Mouse (Mus musculus): Measurements from ENCODE around the gene Prkar1b. TPM values are rescaled to one million over a fixed set of nuclear protein-coding genes. Genes with fewer than 3 reads are reported as not detected.

The Prkar1b gene
- polyA plus RNA-seq, 2 experiments = 0.44 to 0.73 TPM

DNA sequence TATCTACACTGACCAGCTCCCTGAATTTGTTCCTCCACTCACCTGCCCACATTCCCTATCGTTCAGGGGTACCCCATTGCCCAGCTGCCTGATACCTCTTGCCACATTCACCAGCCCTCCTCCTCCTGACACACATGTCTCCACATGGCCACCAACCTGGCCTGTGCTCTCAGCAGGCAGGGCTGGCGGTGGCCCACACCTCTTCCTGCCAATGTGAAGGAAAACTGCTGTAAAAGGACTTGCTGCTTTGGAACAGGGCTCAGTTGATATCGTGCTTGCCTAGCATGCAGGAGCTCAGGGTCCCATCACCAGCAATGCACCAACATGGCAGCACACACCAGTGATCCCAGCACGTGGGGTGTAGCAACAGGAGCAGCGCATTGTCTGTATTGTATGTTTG lies 19.4 kb downstream of the Prkar1b start:
- TF ChIP-seq EP300 (IDR thresholded peaks at IDR 0.05; ENCODE audit: low read depth) = no peak
- no peak for TF ChIP-seq CTCF (IDR thresholded peaks at IDR 0.05; ENCODE audit: low read depth)
- H3K9me3 ChIP-seq (ENCODE audit: control insufficient read depth, low read length) = no peaks in the 10 kb centered on the region
- H3K27ac ChIP-seq = no peak overlapping the region
- H3K36me3 ChIP-seq (replicated peaks; ENCODE audit: control insufficient read depth, insufficient read depth, low read depth) = no peaks in the 10 kb centered on the region
- no peak for ATAC-seq (ENCODE audit: insufficient read depth)
- WGBS (ENCODE audit: insufficient replicate concordance) = 52% methylated on average over 5 of the region's 5 CpGs
- DNase-seq (ENCODE audit: low read depth in 3 of 3, low spot score in 3 of 3) = no peak
- H3K9ac ChIP-seq (replicated peaks) = no peak overlapping the region
- no peak overlapping the region for H3K4me2 ChIP-seq (ENCODE audit: low read depth)
- H3K4me3 ChIP-seq (ENCODE audit: insufficient read depth in 1 of 2, low read depth in 2 of 2, low read length in 2 of 2) = no peak overlapping the region
- H3K4me1 ChIP-seq (replicated peaks; ENCODE audit: control insufficient read depth in 2 of 2, insufficient read depth in 2 of 2, low read length in 1 of 2) = no peaks in the 10 kb centered on the region
- peaks cover 13% of the 10 kb centered on the region for H3K27me3 ChIP-seq (ENCODE audit: control insufficient read depth, insufficient read depth, low read length)

DNA sequence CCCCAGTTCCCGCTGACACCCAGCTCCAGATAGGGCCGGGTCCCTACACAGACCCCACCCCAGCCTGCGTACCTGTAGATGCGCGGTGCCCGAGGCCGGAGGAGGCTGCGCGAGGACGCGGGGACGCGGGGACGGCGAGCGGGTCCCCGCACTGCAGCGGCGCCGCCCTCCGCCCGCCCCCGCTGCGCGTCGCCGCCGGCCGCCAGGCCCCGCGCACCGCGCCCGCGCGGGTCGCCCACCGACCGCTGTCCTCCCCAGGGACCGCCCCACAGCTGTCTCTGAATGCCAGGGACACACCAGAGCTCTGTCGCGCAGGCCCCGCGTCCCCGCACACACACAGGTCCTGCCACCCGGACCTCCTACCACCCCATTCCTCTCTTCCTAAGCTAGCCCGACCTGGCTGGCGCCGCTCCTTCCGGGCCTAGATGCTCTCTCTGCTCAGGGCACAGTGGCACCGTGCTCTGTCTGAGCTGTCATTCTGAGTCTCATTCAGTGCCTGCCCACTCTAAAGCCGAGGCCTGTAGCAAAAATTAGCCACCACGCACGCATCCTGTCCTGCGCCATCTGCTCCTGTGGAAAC lies 20.1 kb downstream of the Prkar1b start:
- no peak overlapping the region for H3K9ac ChIP-seq (replicated peaks)

DNA sequence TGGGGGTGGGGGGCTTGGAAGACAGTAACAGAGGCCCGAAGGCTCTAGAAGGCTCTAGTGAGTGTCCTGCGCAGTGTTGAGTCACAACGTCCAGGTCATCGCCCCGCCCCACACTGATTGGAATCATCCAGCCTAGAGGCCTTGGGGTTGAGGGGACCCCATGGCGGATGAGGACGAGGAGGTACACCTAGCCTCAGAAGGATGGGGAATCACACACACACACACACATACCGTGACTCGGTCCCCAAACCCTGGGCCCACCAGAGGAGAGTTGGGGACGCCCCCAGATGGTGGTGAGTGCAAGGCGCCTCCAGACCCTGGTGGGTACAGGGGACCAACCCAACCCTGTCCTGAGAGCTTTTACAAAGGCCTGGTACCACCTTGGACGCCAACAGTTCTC lies 20.7 kb downstream of the Prkar1b start:
- ATAC-seq (ENCODE audit: insufficient read depth) (no peak), DNase-seq (ENCODE audit: low read depth in 3 of 3, low spot score in 3 of 3) (no peak)
- no peak overlapping the region for H3K27ac ChIP-seq
- TF ChIP-seq EP300 (IDR thresholded peaks at IDR 0.05; ENCODE audit: low read depth) (no peak), CTCF (IDR thresholded peaks at IDR 0.05; ENCODE audit: low read depth) (no peak)
- H3K36me3 ChIP-seq (replicated peaks; ENCODE audit: control insufficient read depth, insufficient read depth, low read depth) = no peaks in the 10 kb centered on the region
- peak overlapping the region; percentile 27 for H3K4me2 ChIP-seq (ENCODE audit: low read depth)
- no peak overlapping the region for H3K9ac ChIP-seq (replicated peaks)
- peaks cover 13% of the 10 kb centered on the region for H3K27me3 ChIP-seq (ENCODE audit: control insufficient read depth, insufficient read depth, low read length)
- H3K9me3 ChIP-seq (ENCODE audit: control insufficient read depth, low read length) = no peaks in the 10 kb centered on the region
- peak overlapping the region in 1 of 2 experiments; percentile 3; a peak in 2 of 4 replicates for H3K4me3 ChIP-seq (ENCODE audit: insufficient read depth in 1 of 2, low read depth in 2 of 2, low read length in 2 of 2)
- H3K4me1 ChIP-seq (replicated peaks; ENCODE audit: control insufficient read depth in 2 of 2, insufficient read depth in 2 of 2, low read length in 1 of 2) = no peaks in the 10 kb centered on the region
- WGBS (ENCODE audit: insufficient replicate concordance) = 19% methylated on average over 12 of the region's 12 CpGs

More for the DNA sequence above, 20.1 kb downstream of the Prkar1b start:
- Histone ChIP-seq H3K4me3 (ENCODE audit: insufficient read depth in 1 of 2, low read depth in 2 of 2, low read length in 2 of 2) (peak overlapping the region; percentile 3 to 28), H3K4me2 (ENCODE audit: low read depth) (peak overlapping the region; percentile 27), H3K9me3 (ENCODE audit: control insufficient read depth, low read length) (no peaks in the 10 kb centered on the region), H3K27ac (no peak overlapping the region), H3K36me3 (replicated peaks; ENCODE audit: control insufficient read depth, insufficient read depth, low read depth) (no peaks in the 10 kb centered on the region), H3K27me3 (ENCODE audit: control insufficient read depth, insufficient read depth, low read length) (peaks cover 13% of the 10 kb centered on the region), H3K4me1 (replicated peaks; ENCODE audit: control insufficient read depth in 2 of 2, insufficient read depth in 2 of 2, low read length in 1 of 2) (no peaks in the 10 kb centered on the region)
- DNase-seq (ENCODE audit: low read depth in 3 of 3, low spot score in 3 of 3) = no peak
- TF ChIP-seq EP300 (IDR thresholded peaks at IDR 0.05; ENCODE audit: low read depth) (no peak), CTCF (IDR thresholded peaks at IDR 0.05; ENCODE audit: low read depth) (no peak)
- ATAC-seq (ENCODE audit: insufficient read depth) = no peak
- 7% methylated on average over 48 of the region's 55 CpGs for WGBS (ENCODE audit: insufficient replicate concordance)

DNA sequence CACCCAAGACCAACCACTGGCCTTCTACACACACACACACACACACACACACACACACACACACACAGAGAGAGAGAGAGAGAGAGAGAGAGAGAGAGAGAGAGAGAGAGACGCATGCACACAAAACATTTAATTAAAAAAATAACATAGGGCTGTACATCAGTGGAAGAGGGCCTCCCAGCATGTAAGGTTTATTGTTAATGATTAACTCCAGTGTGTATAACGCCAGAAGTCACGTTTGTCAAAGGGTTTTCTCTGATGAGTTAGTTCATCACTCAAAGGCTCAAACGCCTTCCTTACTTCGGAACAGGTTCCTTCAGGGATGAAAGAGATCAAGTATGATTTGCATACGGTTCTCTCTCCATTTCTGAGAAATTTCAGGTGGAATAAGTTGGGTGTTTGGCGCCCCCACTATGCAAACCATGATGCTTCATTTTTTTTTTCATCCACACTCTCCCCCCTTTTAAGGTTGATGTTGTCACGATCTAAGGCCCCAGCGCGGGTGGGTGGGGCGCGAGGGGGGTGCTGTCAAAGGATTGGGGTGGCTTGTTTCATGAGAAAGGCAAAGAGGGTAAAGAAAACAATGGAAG lies 21.2 kb downstream of the Prkar1b start:
- Histone ChIP-seq H3K27me3 (ENCODE audit: control insufficient read depth, insufficient read depth, low read length) (peaks cover 13% of the 10 kb centered on the region), H3K4me1 (replicated peaks; ENCODE audit: control insufficient read depth in 2 of 2, insufficient read depth in 2 of 2, low read length in 1 of 2) (no peaks in the 10 kb centered on the region), H3K27ac (no peak overlapping the region), H3K9me3 (ENCODE audit: control insufficient read depth, low read length) (no peaks in the 10 kb centered on the region), H3K4me2 (ENCODE audit: low read depth) (peak overlapping the region; percentile 27), H3K4me3 (ENCODE audit: insufficient read depth in 1 of 2, low read depth in 2 of 2, low read length in 2 of 2) (no peak overlapping the region), H3K9ac (replicated peaks) (no peak overlapping the region), H3K36me3 (replicated peaks; ENCODE audit: control insufficient read depth, insufficient read depth, low read depth) (no peaks in the 10 kb centered on the region)
- TF ChIP-seq EP300 (IDR thresholded peaks at IDR 0.05; ENCODE audit: low read depth) (no peak), CTCF (IDR thresholded peaks at IDR 0.05; ENCODE audit: low read depth) (no peak)
- DNase-seq (ENCODE audit: low read depth in 3 of 3, low spot score in 3 of 3) = no peak
- no peak for ATAC-seq (ENCODE audit: insufficient read depth)
- WGBS (ENCODE audit: insufficient replicate concordance) = 43% methylated on average over 12 of the region's 12 CpGs

DNA sequence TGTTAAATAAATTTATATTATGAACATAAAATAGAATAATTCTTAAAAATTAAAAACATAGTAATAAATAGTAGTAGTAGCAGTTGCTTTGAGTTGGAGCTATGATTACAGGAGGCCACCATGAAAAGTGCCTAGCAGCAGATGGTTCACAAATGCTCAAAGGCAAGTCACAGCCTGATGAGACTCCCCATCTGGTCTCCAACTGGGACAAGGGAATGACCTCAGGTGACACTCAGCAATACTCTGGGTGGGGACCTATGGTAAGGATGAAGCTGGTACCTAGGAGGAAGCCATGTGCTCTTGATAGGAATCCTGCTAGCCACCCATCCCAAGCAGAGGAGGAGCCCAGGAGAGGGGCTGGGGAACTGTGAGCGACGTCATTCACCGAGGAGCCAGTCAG lies 24.1 kb downstream of the Prkar1b start:
- Histone ChIP-seq H3K4me3 (ENCODE audit: insufficient read depth in 1 of 2, low read depth in 2 of 2, low read length in 2 of 2) (no peak overlapping the region), H3K36me3 (replicated peaks; ENCODE audit: control insufficient read depth, insufficient read depth, low read depth) (no peaks in the 10 kb centered on the region), H3K4me1 (replicated peaks; ENCODE audit: control insufficient read depth in 2 of 2, insufficient read depth in 2 of 2, low read length in 1 of 2) (no peaks in the 10 kb centered on the region), H3K4me2 (ENCODE audit: low read depth) (no peak overlapping the region), H3K27me3 (ENCODE audit: control insufficient read depth, insufficient read depth, low read length) (peaks cover 13% of the 10 kb centered on the region), H3K9ac (replicated peaks) (no peak overlapping the region), H3K9me3 (ENCODE audit: control insufficient read depth, low read length) (no peaks in the 10 kb centered on the region), H3K27ac (no peak overlapping the region)
- ATAC-seq (ENCODE audit: insufficient read depth) (no peak), DNase-seq (ENCODE audit: low read depth in 3 of 3, low spot score in 3 of 3) (no peak)
- TF ChIP-seq CTCF (IDR thresholded peaks at IDR 0.05; ENCODE audit: low read depth) (no peak), EP300 (IDR thresholded peaks at IDR 0.05; ENCODE audit: low read depth) (no peak)
- 53% methylated on average over 3 of the region's 3 CpGs for WGBS (ENCODE audit: insufficient replicate concordance)
